Mouse (Mus musculus): Measurements from ENCODE around the gene Edem1. TPM values are rescaled to one million over a fixed set of nuclear protein-coding genes. Genes with fewer than 3 reads are reported as not detected.
A peak's percentile ranks its signal among the peaks of the same experiment; 100 is the strongest.

Edem1 gene
- total and polyA plus RNA-seq, 3 experiments: 70.9 to 216 (median 157) TPM

GRCm38 (mm10) chr6:108840861-108841640 is 12.6 kb downstream of the Edem1 start:
- dilution Hi-C loops (cut with MboI; ENCODE audit: extremely low pct_ligation_motif_present, extremely low pct_unique_long_range_greater_than_20kb, low sequenced_read_pairs) (no loop called here), in situ Hi-C loops (cut with MboI; ENCODE audit: low pct_ligation_motif_present, low pct_unique_long_range_greater_than_20kb, low sequenced_read_pairs) (no loop called here)
- H3K4me2 ChIP-seq (ENCODE audit: insufficient read depth, low read depth, poor library complexity, severe bottlenecking): no peak overlapping the region
- peaks cover 20 to 71% of the 10 kb centered on the region in 2 experiments for H3K4me1 ChIP-seq (ENCODE audit: control insufficient read depth in 1 of 2, insufficient read depth in 2 of 2)
- TF ChIP-seq NELFE (IDR thresholded peaks at IDR 0.05; ENCODE audit: low read depth, low read length): no peak
- no peak for TF ChIP-seq MEF2A (IDR thresholded peaks at IDR 0.05; ENCODE audit: borderline replicate concordance, low read depth, low read length)
- no peak for TF ChIP-seq ZC3H11A (IDR thresholded peaks at IDR 0.05; ENCODE audit: low read depth, low read length)
- TF ChIP-seq NRF1 (IDR thresholded peaks at IDR 0.05; ENCODE audit: low read depth, low read length): no peak
- no peak for TF ChIP-seq KAT2A (IDR thresholded peaks at IDR 0.05; ENCODE audit: insufficient replicate concordance, low read length)
- no peak for TF ChIP-seq UBTF (IDR thresholded peaks at IDR 0.05; ENCODE audit: low read depth, low read length)
- TF ChIP-seq MAX (IDR thresholded peaks at IDR 0.05; ENCODE audit: low read length): no peak
- TF ChIP-seq ZMIZ1 (IDR thresholded peaks at IDR 0.05; ENCODE audit: low read depth, low read length): no peak
- no peak for TF ChIP-seq JUN (IDR thresholded peaks at IDR 0.05; ENCODE audit: insufficient read depth, low read depth, low read length)
- TF ChIP-seq HCFC1 (IDR thresholded peaks at IDR 0.05; ENCODE audit: low read depth, low read length): no peak
- TF ChIP-seq POLR2A (IDR thresholded peaks at IDR 0.05; ENCODE audit: low read depth, low read length): no peak
- TF ChIP-seq MXI1 (IDR thresholded peaks at IDR 0.05; ENCODE audit: low read depth, low read length): no peak
- no peak for TF ChIP-seq RCOR1 (conservative IDR thresholded peaks at IDR 0.05; ENCODE audit: low read depth, low read length)
- no peak for TF ChIP-seq IRF4 (IDR thresholded peaks at IDR 0.05; ENCODE audit: low read depth, low read length)
- no peak for TF ChIP-seq SMC3 (IDR thresholded peaks at IDR 0.05; ENCODE audit: low read depth, low read length)
- TF ChIP-seq ELF1 (IDR thresholded peaks at IDR 0.05; ENCODE audit: low read depth, low read length): no peak
- no peak for TF ChIP-seq PAX5 (IDR thresholded peaks at IDR 0.05; ENCODE audit: low read length)
- TF ChIP-seq RAD21 (IDR thresholded peaks at IDR 0.05; ENCODE audit: low read depth, low read length): no peak
- no peaks in the 10 kb centered on the region for H3K27me3 ChIP-seq (replicated peaks)
- no peak for DNase-seq (ENCODE audit: extremely low read depth)
- peaks cover 53% of the 10 kb centered on the region for H3K79me2 ChIP-seq (replicated peaks; ENCODE audit: control insufficient read depth, extremely low read depth, insufficient read depth, poor library complexity, severe bottlenecking)
- peak overlapping the region; percentile 21; the same call in 1 of the 2 replicates for H3K27ac ChIP-seq (ENCODE audit: insufficient read depth, low read depth)
- no peak overlapping the region for H3K4me3 ChIP-seq (replicated peaks in 1 of 3; ENCODE audit: low read depth in 2 of 3, low read length in 2 of 3, poor library complexity in 1 of 3)
- no peak overlapping the region for H3K9ac ChIP-seq (ENCODE audit: insufficient read depth, low read depth)
- H3K36me3 ChIP-seq (replicated peaks in 1 of 2; ENCODE audit: control insufficient read depth in 1 of 2, insufficient read depth in 1 of 2, low read length in 1 of 2): peaks cover 65 to 81% of the 10 kb centered on the region in 2 experiments
- H3K9me3 ChIP-seq (replicated peaks; ENCODE audit: low read length): no peaks in the 10 kb centered on the region

- no peaks in the 10 kb centered on the region for H3K9me3 ChIP-seq (replicated peaks; ENCODE audit: low read length)
- no peak for TF ChIP-seq MAFK (IDR thresholded peaks at IDR 0.05; ENCODE audit: insufficient replicate concordance, low read length)
- no peak for TF ChIP-seq MAX (IDR thresholded peaks at IDR 0.05; ENCODE audit: low read length)
- TF ChIP-seq ELF1 (IDR thresholded peaks at IDR 0.05; ENCODE audit: low read depth, low read length): no peak
- TF ChIP-seq MEF2A (IDR thresholded peaks at IDR 0.05; ENCODE audit: borderline replicate concordance, low read depth, low read length): no peak
- TF ChIP-seq ZMIZ1 (IDR thresholded peaks at IDR 0.05; ENCODE audit: low read depth, low read length): no peak
- no peak for TF ChIP-seq PAX5 (IDR thresholded peaks at IDR 0.05; ENCODE audit: low read length)
- TF ChIP-seq NRF1 (IDR thresholded peaks at IDR 0.05; ENCODE audit: low read depth, low read length): no peak
- no peak for TF ChIP-seq NELFE (IDR thresholded peaks at IDR 0.05; ENCODE audit: low read depth, low read length)
- no peak for TF ChIP-seq POLR2AphosphoS2 (IDR thresholded peaks at IDR 0.05; ENCODE audit: low read depth, low read length)
- no peak for TF ChIP-seq ZNF384 (IDR thresholded peaks at IDR 0.05; ENCODE audit: low read depth, low read length)
- TF ChIP-seq POLR2A (IDR thresholded peaks at IDR 0.05; ENCODE audit: low read depth, low read length): no peak
- DNase-seq (ENCODE audit: extremely low read depth): no peak
- peaks cover 31% of the 10 kb centered on the region for H3K79me2 ChIP-seq (replicated peaks; ENCODE audit: control insufficient read depth, extremely low read depth, insufficient read depth, poor library complexity, severe bottlenecking)
- dilution Hi-C loops (cut with MboI; ENCODE audit: extremely low pct_ligation_motif_present, extremely low pct_unique_long_range_greater_than_20kb, low sequenced_read_pairs) (no loop called here), in situ Hi-C loops (cut with MboI; ENCODE audit: low pct_ligation_motif_present, low pct_unique_long_range_greater_than_20kb, low sequenced_read_pairs) (no loop called here)
- peak overlapping the region; percentile 81 for H3K27ac ChIP-seq (ENCODE audit: insufficient read depth, low read depth)
- peaks cover 73 to 87% of the 10 kb centered on the region in 2 experiments for H3K36me3 ChIP-seq (replicated peaks in 1 of 2; ENCODE audit: control insufficient read depth in 1 of 2, insufficient read depth in 1 of 2, low read length in 1 of 2)
- H3K9ac ChIP-seq (ENCODE audit: insufficient read depth, low read depth): no peak overlapping the region
- no peak overlapping the region for H3K4me2 ChIP-seq (ENCODE audit: insufficient read depth, low read depth, poor library complexity, severe bottlenecking)
- H3K4me1 ChIP-seq (ENCODE audit: control insufficient read depth in 1 of 2, insufficient read depth in 2 of 2): peaks cover 11 to 53% of the 10 kb centered on the region in 2 experiments
- no peaks in the 10 kb centered on the region for H3K27me3 ChIP-seq (replicated peaks)
- H3K4me3 ChIP-seq (replicated peaks in 1 of 3; ENCODE audit: low read depth in 2 of 3, low read length in 2 of 3, poor library complexity in 1 of 3): no peak overlapping the region
Observed at GRCm38 (mm10) chr6:108843664-108844063, 15.2 kb downstream of the Edem1 start.
